Mouse (Mus musculus) ovary, postnatal 36 days (tissue): Measurements from ENCODE around the gene Trim67.

Experiments
- DNase-seq: peaks from one replicate; pipeline ENCODE4 v3.0.0; 2022; ENCODE audit warnings: low spot score, mixed read lengths

The Trim67 gene

GRCm38 (mm10) chr8:124878141-124878540, 85.2 kb downstream of the Trim67 start:
- DNase-seq = no peak

- no peak for DNase-seq
Measured at GRCm38 (mm10) chr8:124878946-124879526, 86.1 kb downstream of the Trim67 start.
